Mouse (Mus musculus) hindbrain, embryonic 12.5 days (tissue): ENCODE measurements around the gene Tbl3. TPM values are rescaled to one million over a fixed set of nuclear protein-coding genes. Genes with fewer than 3 reads are reported as not detected.
A peak's percentile ranks its signal among the peaks of the same experiment; 100 is the strongest.

Source experiments
- ATAC-seq: fragments of 200-750 bp; cut with Nextera tagmentation; 2 replicates; pipeline ENCODE4 v1.8.0; 2017; ENCODE audit warnings: moderate TSS enrichment; ENCODE audit not compliant: low FRiP score
- H3K27ac ChIP-seq: fragments of 300-500 bp; sonication (generic); 2 replicates; pipeline ENCODE4 v1.5.1; 2016; ENCODE audit warnings: mild to moderate bottlenecking
- H3K27me3 ChIP-seq: fragments of 300-500 bp; sonication (generic); 2 replicates; pipeline ENCODE4 v1.6.1; 2016; ENCODE audit warnings: mild to moderate bottlenecking
- H3K36me3 ChIP-seq: fragments of 300-500 bp; sonication (generic); 2 replicates; pipeline ENCODE4 v1.6.1; 2016; ENCODE audit warnings: mild to moderate bottlenecking
- H3K4me1 ChIP-seq: fragments of 300-500 bp; sonication (generic); 2 replicates; pipeline ENCODE4 v1.6.1; 2016
- H3K4me2 ChIP-seq: fragments of 300-500 bp; sonication (generic); replicated peaks from 2 replicates; pipeline ENCODE4 v1.6.1; 2016; ENCODE audit warnings: mild to moderate bottlenecking
- H3K4me3 ChIP-seq: fragments of 300-500 bp; sonication (generic); 2 replicates; pipeline ENCODE4 v1.5.1; 2016; ENCODE audit warnings: mild to moderate bottlenecking
- H3K9ac ChIP-seq: fragments of 300-500 bp; sonication (generic); 2 replicates; pipeline ENCODE4 v1.6.1; 2016; ENCODE audit warnings: mild to moderate bottlenecking, moderate library complexity
- H3K9me3 ChIP-seq: fragments of 300-500 bp; sonication (generic); replicated peaks from 2 replicates; pipeline ENCODE4 v1.6.1; 2016; ENCODE audit warnings: mild to moderate bottlenecking
- WGBS: fragments of 180-500 bp; shearing (Covaris S2); methylation state at CpG from one replicate; pipeline ENCODE4 v1.1.7; 2016; 5-methylcytosine and 5-hydroxymethylcytosine counted together
- polyA plus RNA-seq: library from polyadenylated mRNA; unstranded; fragments of >200 nt; fragmentation: Nextera tagmentation; extraction: Ambion mirVana; gene quantifications from 2 replicates; pipeline ENCODE4 v1.2.1, GENCODE M21; 2016

The Tbl3 gene
- polyA plus RNA-seq = 76.9 and 79.7 TPM in 2 replicates

GRCm38 (mm10) chr17:24706982-24707800, at the start of gene Tbl3:
Tbl3 (minus strand) TSS chr17:24707660.
- Histone ChIP-seq H3K9me3 (no peaks in the 10 kb centered on the region), H3K9ac (peak within 1 kb of the TSS; percentile 71), H3K4me2 (peak within 1 kb of the TSS; percentile 81), H3K4me3 (peak within 1 kb of the TSS; percentile 74), H3K27me3 (no peaks in the 10 kb centered on the region), H3K36me3 (peaks cover 30% of the 10 kb centered on the region), H3K4me1 (peaks cover 19% of the 10 kb centered on the region), H3K27ac (peak within 1 kb of the TSS; percentile 73)
- ATAC-seq = peak; percentile 86
- 5% methylated on average over 32 of the region's 32 CpGs for WGBS

- H3K4me3 ChIP-seq = peak within 1 kb of the TSS; percentile 49
- peak; percentile 73 for ATAC-seq
- under 1% methylated on average over 82 of the region's 82 CpGs for WGBS
- no peak within 1 kb of the TSS for H3K27ac ChIP-seq
- peak within 1 kb of the TSS; percentile 88 for H3K4me2 ChIP-seq
- peaks cover 88% of the 10 kb centered on the region for H3K27me3 ChIP-seq
- H3K9ac ChIP-seq = peak within 1 kb of the TSS; percentile 60
- H3K9me3 ChIP-seq = no peaks in the 10 kb centered on the region
- peaks cover 14% of the 10 kb centered on the region for H3K4me1 ChIP-seq
- H3K36me3 ChIP-seq = no peaks in the 10 kb centered on the region
Measured at GRCm38 (mm10) chr17:24752415-24753394, 45.2 kb upstream of the Tbl3 start, which contains the start of gene Hs3st6. Hs3st6 (plus strand) TSS chr17:24752988.

GRCm38 (mm10) chr17:24751528-24751927, 44.1 kb upstream of the Tbl3 start:
- Histone ChIP-seq H3K9ac (no peak overlapping the region), H3K36me3 (no peaks in the 10 kb centered on the region), H3K9me3 (no peaks in the 10 kb centered on the region), H3K27ac (no peak overlapping the region), H3K27me3 (peaks cover 83% of the 10 kb centered on the region), H3K4me1 (peaks cover 14% of the 10 kb centered on the region), H3K4me2 (no peak overlapping the region), H3K4me3 (no peak overlapping the region)
- no peak for ATAC-seq
- 19% methylated on average over 4 of the region's 4 CpGs for WGBS

GRCm38 (mm10) chr17:24746986-24747385, 39.5 kb upstream of the Tbl3 start:
- Histone ChIP-seq H3K4me1 (no peaks in the 10 kb centered on the region), H3K9ac (no peak overlapping the region), H3K27ac (no peak overlapping the region), H3K4me2 (no peak overlapping the region), H3K4me3 (no peak overlapping the region), H3K9me3 (no peaks in the 10 kb centered on the region), H3K36me3 (no peaks in the 10 kb centered on the region), H3K27me3 (peaks cover 39% of the 10 kb centered on the region)
- WGBS = 45% methylated on average over 4 of the region's 4 CpGs
- ATAC-seq = no peak

GRCm38 (mm10) chr17:24745526-24746497, 38.4 kb upstream of the Tbl3 start:
- WGBS = 20% methylated on average over 7 of the region's 7 CpGs
- no peak overlapping the region for H3K4me2 ChIP-seq

GRCm38 (mm10) chr17:24744381-24744780, 36.9 kb upstream of the Tbl3 start:
- Histone ChIP-seq H3K9ac (no peak overlapping the region), H3K4me3 (no peak overlapping the region), H3K4me1 (no peaks in the 10 kb centered on the region), H3K4me2 (no peak overlapping the region), H3K27ac (no peak overlapping the region), H3K36me3 (peaks cover 18% of the 10 kb centered on the region; the same call in 1 of the 2 replicates), H3K9me3 (no peaks in the 10 kb centered on the region), H3K27me3 (peaks cover 15% of the 10 kb centered on the region)
- WGBS = 73% methylated on average over 3 of the region's 3 CpGs
- no peak for ATAC-seq

More at GRCm38 (mm10) chr17:24745526-24746497, 38.4 kb upstream of the Tbl3 start:
- no peak overlapping the region for H3K27ac ChIP-seq
- H3K9ac ChIP-seq = no peak overlapping the region
- H3K9me3 ChIP-seq = no peaks in the 10 kb centered on the region
- ATAC-seq = peak; percentile 67; the same call in 1 of the 2 replicates
- H3K4me1 ChIP-seq = no peaks in the 10 kb centered on the region
- H3K36me3 ChIP-seq = peaks cover 9% of the 10 kb centered on the region; the same call in 1 of the 2 replicates
- H3K27me3 ChIP-seq = peaks cover 27% of the 10 kb centered on the region
- H3K4me3 ChIP-seq = no peak overlapping the region

GRCm38 (mm10) chr17:24743896-24744295, 36.4 kb upstream of the Tbl3 start:
- Histone ChIP-seq H3K9me3 (no peaks in the 10 kb centered on the region), H3K27ac (no peak overlapping the region), H3K27me3 (peaks cover 11% of the 10 kb centered on the region), H3K36me3 (peaks cover 18% of the 10 kb centered on the region; the same call in 1 of the 2 replicates), H3K4me2 (no peak overlapping the region), H3K4me3 (no peak overlapping the region), H3K9ac (no peak overlapping the region), H3K4me1 (no peaks in the 10 kb centered on the region)
- WGBS = 78% methylated on average over 5 of the region's 5 CpGs
- ATAC-seq = no peak

- peaks cover 7% of the 10 kb centered on the region; the same call in 1 of the 2 replicates for H3K27me3 ChIP-seq
- WGBS = 86% methylated on average over 8 of the region's 8 CpGs
- H3K27ac ChIP-seq = no peak overlapping the region
- peaks cover 18% of the 10 kb centered on the region; the same call in 1 of the 2 replicates for H3K36me3 ChIP-seq
- H3K9me3 ChIP-seq = no peaks in the 10 kb centered on the region
- no peak overlapping the region for H3K4me2 ChIP-seq
- H3K4me3 ChIP-seq = no peak overlapping the region
- ATAC-seq = no peak
- H3K9ac ChIP-seq = no peak overlapping the region
- peaks cover 3% of the 10 kb centered on the region for H3K4me1 ChIP-seq
Measured at GRCm38 (mm10) chr17:24742307-24742706, 34.8 kb upstream of the Tbl3 start.

- Histone ChIP-seq H3K36me3 (peaks cover 18% of the 10 kb centered on the region; the same call in 1 of the 2 replicates), H3K4me3 (no peak overlapping the region), H3K4me2 (no peak overlapping the region), H3K9ac (no peak overlapping the region), H3K9me3 (no peaks in the 10 kb centered on the region), H3K27ac (no peak overlapping the region), H3K4me1 (peaks cover 15% of the 10 kb centered on the region), H3K27me3 (no peaks in the 10 kb centered on the region)
- no peak for ATAC-seq
- 85% methylated on average over 8 of the region's 8 CpGs for WGBS
Measured at GRCm38 (mm10) chr17:24739926-24740325, 32.5 kb upstream of the Tbl3 start.

- no peak for ATAC-seq
- no peaks in the 10 kb centered on the region for H3K9me3 ChIP-seq
- 84% methylated on average over 4 of the region's 4 CpGs for WGBS
- H3K9ac ChIP-seq = no peak overlapping the region
- H3K27ac ChIP-seq = no peak overlapping the region
- no peaks in the 10 kb centered on the region; the same call in 1 of the 2 replicates for H3K27me3 ChIP-seq
- no peak overlapping the region for H3K4me3 ChIP-seq
- peaks cover 15% of the 10 kb centered on the region for H3K4me1 ChIP-seq
- H3K36me3 ChIP-seq = peaks cover 18% of the 10 kb centered on the region; the same call in 1 of the 2 replicates
- no peak overlapping the region for H3K4me2 ChIP-seq
Measured at GRCm38 (mm10) chr17:24738238-24738637, 30.8 kb upstream of the Tbl3 start.
